Mouse (Mus musculus) testis, adult 2 months (tissue): Measurements from ENCODE around the gene Efnb2.

Experiments used
- CTCF ChIP-seq: fragments of 200-500 bp; IDR thresholded peaks from 2 replicates; pipeline ENCODE4 v1.5.1; 2012; ENCODE audit warnings: low read depth, mild to moderate bottlenecking, inconsistent platforms, low read length, moderate library complexity; ENCODE audit not compliant: control insufficient read depth, insufficient read depth, insufficient replicate concordance
- POLR2A ChIP-seq: fragments of 200-500 bp; IDR thresholded peaks from 2 replicates; pipeline ENCODE4 v1.6.1; 2012; ENCODE audit warnings: low read depth, mild to moderate bottlenecking, inconsistent platforms, low read length, moderate library complexity; ENCODE audit not compliant: control insufficient read depth

GRCm38 (mm10) chr8:8639569-8640263, 21.3 kb downstream of the Efnb2 start:
- TF ChIP-seq CTCF, result no peak
- no peak for TF ChIP-seq POLR2A
